Mouse (Mus musculus) R1 (cell line): ENCODE data around the gene Papss2.
"Not testable (repeated sequence)": the region's sequence is repeated elsewhere in the genome, so short reads cannot be mapped to it uniquely, and the experiment has no call there.

Experiments
- DNase-seq: peaks from one replicate; pipeline ENCODE4 v3.0.0-alpha.2; 2018; ENCODE audit warnings: low read depth, low spot score

Papss2 gene

GRCm38 (mm10) chr19:32638276-32638903 lies 42.8 kb downstream of the Papss2 start:
- peak; percentile 7 for DNase-seq

- no peak for DNase-seq
These were observed 45.9 kb downstream of the Papss2 start for GRCm38 (mm10) chr19:32641535-32641934.

DNA sequence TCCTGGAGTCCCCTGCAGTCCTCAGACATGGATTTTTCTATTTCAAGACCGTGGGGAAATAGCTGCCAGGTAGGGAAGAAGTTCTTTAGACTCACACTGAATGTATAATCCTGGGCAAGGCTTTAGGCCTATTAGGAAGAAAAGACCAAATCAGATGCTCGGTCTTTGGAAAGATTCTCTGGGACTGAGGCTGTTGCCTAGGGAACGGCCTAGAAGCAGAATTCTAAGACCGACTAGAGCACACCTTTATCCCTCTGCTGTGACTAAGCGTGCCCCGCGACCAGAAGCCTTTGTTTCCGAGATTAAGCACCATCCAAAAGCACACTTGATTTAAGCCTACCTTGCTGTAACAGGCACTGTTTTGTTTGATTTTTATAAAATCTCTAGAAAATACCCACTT lies 46.4 kb downstream of the Papss2 start:
- DNase-seq, result no peak

DNA sequence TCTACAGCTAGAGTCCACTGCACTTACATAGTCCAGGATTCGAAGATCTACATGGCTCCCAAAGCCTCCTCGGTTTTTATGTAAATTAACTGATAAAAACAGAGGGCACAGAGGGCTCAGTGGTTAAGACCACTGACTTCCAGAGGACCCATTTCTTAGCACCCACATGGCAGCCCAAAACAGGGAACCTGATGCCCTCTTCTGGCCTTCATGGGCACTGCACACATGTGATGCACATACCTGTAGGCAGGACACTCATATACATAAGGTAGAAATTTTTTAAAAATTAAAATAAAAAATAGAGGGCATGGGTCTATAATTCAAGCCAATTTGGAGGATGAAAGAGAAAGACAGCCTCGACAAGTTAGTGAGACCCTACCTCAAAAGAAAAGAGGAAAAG lies 48.1 kb downstream of the Papss2 start:
- peak; percentile 46 for DNase-seq

GRCm38 (mm10) chr19:32645939-32646338 lies 50.3 kb downstream of the Papss2 start:
- no peak for DNase-seq

DNA sequence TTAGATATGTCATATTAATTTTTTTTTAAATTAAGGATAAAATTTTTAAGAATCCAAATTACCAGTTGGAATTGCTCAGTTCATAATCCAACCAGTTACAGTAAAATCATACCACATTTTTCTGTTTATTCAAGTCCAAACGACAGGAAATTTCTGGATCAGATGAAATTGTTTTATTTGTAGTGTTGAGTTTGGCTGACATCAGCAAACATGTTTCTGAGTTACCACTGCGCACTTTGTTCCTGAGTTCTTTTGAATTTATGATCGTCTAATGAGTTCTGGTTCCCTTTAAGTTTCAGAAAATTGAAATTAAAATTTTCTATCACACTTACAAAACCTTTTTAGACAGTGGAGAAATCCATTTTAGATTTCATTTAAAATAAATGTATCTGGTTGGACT lies 50.8 kb downstream of the Papss2 start:
- DNase-seq, result no peak

GRCm38 (mm10) chr19:32648019-32648571 lies 52.5 kb downstream of the Papss2 start:
- peak; percentile 88 for DNase-seq

DNA sequence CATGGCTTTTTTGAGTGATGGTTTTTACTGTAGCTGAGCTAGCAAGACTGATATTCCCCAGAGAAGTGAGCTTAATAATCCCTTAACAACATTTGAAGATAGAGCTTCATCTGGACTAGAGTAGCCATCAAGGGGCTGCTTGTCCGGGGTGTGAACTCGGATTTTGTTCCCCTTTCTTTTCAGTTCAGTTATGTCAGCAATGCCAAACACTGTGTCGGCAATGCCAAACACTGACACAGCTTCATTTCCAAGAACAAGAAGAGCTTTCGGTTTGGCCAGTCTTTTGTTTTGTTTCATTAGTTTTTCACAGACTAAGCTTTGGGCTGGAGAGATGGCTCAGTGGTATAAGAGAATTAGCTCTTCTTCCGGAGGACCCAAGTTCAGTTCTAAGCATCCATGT lies 55.5 kb downstream of the Papss2 start:
- DNase-seq, result no peak

DNA sequence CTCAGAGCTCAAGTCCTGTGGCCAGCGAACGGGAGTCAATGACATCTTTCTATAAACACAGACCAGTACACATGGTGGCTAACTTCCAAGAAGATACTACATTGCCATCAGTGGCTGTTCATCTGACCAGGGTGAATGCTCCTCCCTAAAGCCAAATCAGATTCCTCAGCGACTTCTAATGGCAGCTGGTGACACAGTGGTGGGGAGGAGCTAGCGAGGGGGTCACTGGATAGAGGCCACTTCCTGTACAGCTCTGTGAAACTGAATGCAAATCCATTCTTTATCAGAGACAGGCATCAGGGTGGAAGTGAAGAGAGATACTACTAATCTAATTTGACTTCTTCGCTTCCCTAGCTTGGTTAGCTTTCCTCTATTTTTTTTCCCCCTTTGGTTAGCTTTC lies 57.5 kb downstream of the Papss2 start:
- no peak for DNase-seq

DNA sequence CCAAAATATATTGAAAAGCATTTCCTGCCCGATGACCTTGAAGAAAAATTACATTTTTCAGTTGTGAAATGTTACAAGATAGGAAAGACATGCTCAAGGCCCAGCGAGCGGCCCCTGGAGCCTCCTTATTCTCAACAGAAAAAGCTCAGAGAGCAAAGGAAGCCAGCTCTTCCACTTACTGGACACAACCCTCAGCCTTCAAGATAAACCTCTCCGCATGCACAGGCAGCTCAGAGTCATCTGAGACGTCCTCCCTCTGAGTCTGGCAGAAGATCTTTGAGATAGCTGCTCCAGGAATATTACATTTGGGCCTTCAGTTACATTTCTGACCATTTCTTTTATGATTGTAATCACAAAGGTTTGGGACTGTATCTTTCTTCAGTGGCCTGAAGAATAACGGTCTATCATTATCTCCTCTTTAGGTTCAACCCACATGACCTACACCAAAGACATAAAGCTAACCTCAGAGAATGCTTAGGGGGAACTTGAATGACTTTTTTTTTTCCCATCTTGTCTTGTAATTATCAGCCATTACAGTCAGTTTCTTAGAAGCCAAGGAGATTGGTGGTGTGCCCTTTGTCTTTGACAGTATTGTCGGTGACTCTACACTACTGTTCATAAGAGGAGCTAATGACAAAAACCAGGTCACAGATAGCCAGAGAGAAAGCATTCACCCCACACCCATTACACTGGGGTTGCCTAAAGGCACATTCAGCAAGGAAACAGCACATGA lies 58.2 kb downstream of the Papss2 start:
- DNase-seq, result no peak

DNA sequence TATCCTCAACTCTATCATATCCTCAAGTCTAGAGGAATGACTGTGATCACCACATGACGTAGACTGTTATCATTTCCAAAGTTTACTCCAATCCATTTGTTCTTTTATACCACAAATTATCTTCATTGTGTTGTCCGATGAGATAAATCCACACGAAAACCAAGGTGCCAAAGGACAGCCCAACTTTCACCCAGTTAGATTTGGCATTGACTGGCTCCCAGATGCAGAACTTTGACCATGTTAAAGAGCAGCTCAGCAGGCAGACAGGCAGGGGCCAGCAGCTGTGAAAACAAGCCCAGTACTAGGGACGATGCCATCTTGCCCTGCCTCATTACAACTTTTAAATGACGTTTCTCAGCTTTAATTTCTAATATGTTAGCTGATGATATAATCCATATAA lies 63.8 kb downstream of the Papss2 start:
- DNase-seq, result no peak

GRCm38 (mm10) chr19:32662936-32663335 lies 67.3 kb downstream of the Papss2 start:
- DNase-seq, result no peak

- DNase-seq, result no peak
These were observed 69.7 kb downstream of the Papss2 start for GRCm38 (mm10) chr19:32665243-32665642.

- DNase-seq, result not testable (repeated sequence)
These were observed 72.2 kb downstream of the Papss2 start for GRCm38 (mm10) chr19:32667830-32668229.

DNA sequence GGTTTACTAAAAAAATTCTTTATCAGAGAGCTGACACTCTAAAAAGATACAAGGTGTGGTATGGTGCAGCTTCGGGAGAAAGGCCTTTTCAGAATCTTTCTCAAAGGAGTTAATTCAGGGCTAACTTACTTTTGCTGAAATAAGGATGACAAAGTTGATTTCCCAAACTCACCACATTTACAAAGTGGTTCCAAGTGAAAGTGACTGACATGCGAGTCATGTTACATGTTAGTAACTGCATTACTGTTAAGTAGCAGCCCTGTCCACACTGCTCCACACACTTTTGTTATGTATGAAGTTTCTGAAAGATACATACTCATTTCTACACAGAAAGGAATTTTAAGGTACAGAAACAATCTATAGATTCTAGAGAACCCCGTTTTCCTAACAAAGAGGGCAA lies 80.2 kb downstream of the Papss2 start:
- DNase-seq, result no peak

- DNase-seq, result no peak
These were observed 85.3 kb downstream of the Papss2 start for GRCm38 (mm10) chr19:32680894-32681293.

GRCm38 (mm10) chr19:32683081-32683480 lies 87.5 kb downstream of the Papss2 start:
- DNase-seq, result no peak

DNA sequence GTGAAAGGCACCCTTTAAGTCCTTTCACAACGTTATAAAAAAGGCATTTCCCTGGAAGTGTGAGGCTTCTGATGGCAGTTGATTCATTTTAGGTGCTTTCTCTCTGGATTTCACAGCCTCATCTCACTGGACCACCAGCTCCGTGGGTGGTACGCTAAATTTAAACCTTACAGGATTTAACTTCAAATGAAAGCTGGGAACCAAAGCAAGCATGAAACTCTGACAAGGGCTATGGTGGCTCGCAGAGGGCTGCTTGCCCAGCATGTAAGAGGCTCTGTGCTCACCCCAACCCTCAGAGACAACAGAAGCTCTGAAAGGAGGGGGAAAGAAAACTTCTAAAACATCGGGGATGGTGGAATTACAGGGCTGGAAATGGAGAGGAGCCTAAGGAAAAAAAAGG lies 92.1 kb downstream of the Papss2 start:
- DNase-seq, result no peak

DNA sequence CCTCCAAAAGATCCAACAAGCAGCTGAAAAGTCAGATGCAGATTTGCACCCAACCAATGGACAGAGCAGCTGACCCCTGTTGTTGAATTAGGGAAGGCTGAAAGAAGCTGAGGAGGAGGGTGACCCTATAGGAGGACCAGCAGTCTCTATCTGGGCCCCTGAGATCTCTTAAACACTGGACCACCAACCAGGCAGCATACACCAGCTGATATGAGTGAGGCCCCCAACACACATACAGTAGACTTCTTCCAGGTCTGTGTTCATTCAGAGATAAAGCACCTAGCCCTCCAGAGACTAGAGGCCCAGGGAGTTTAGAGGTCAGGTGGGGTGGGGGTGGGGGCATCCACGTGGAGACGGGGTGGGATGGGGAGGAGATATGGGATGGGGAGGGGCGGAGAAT lies 92.6 kb downstream of the Papss2 start:
- not testable (repeated sequence) for DNase-seq

GRCm38 (mm10) chr19:32689724-32690123 lies 94.1 kb downstream of the Papss2 start:
- DNase-seq, result peak; percentile 16

GRCm38 (mm10) chr19:32696674-32697073 lies 101.1 kb downstream of the Papss2 start:
- no peak for DNase-seq

GRCm38 (mm10) chr19:32702191-32702590 lies 106.6 kb downstream of the Papss2 start:
- DNase-seq, result no peak

- no peak for DNase-seq
These were observed 113.4 kb downstream of the Papss2 start for GRCm38 (mm10) chr19:32708996-32709395.
